Mouse (Mus musculus) stomach, postnatal 0 days (tissue): Measurements from ENCODE around the gene Inhba.
A peak's percentile ranks its signal among the peaks of the same experiment; 100 is the strongest.

Experiments used
- CTCF ChIP-seq: IDR thresholded peaks from 2 replicates; pipeline ENCODE4 v1.5.1; 2016; ENCODE audit warnings: antibody characterized with exemption, low read depth, mild to moderate bottlenecking, moderate library complexity
- EP300 ChIP-seq: optimal IDR thresholded peaks from 2 replicates; pipeline ENCODE3; 2016; ENCODE audit warnings: antibody characterized with exemption

GRCm38 (mm10) chr13:16005517-16005916 lies 6.1 kb upstream of the Inhba start:
- TF ChIP-seq CTCF (peak; percentile 93), EP300 (no peak)
